In the genomic region with DNA sequence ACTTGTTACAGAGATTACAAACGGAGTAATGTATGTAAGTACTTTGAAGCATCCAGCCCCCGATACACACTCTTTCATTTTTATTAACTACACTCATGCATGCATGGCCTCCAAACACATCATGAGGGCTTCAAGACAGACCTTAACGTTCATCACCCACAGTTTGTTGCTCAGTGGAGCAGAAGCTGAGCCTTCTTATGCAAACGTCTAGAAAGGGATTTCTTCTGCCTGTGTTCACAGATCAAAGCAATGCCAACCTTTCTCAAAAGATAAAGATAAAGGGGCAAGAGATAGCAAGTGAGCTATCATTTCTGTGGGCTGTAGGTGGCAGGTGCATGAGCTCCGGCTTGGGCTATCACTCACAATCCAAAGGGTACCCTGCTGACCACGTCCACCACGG, we compare ENCODE assay signal across 11 mouse cellular contexts.
"Had no signal": no experiment of that assay in that cellular context is flagged by ENCODE, and none has a peak within 500 bp of the region (broad histone marks: within the 10 kb centered on the region; RNA-seq: fewer than 3 reads in every experiment).

No protein-coding gene starts in this region.

- ATAC-seq: liver, embryonic 12.5 days; midbrain, embryonic 13.5 days; midbrain, embryonic 16.5 days had no signal

- DNase-seq: kidney, postnatal 25 days; layer of hippocampus, adult 9-11 months; liver; lung, adult 18-20 months; lung, postnatal 10 days; lung, postnatal 36 days; right cerebral cortex, postnatal 25 days; spleen, adult 18-20 months had no signal
